Mouse (Mus musculus) olfactory bulb, adult 2 months (tissue): Measurements from ENCODE around the gene C1s2. TPM values are rescaled to one million over a fixed set of nuclear protein-coding genes. Genes with fewer than 3 reads are reported as not detected.
"Not testable (repeated sequence)": the region's sequence is repeated elsewhere in the genome, so short reads cannot be mapped to it uniquely, and the experiment has no call there.

ENCODE experiments used
- H3K27ac ChIP-seq: fragments of 200-500 bp; 2 replicates; pipeline ENCODE4 v1.5.1; 2012; ENCODE audit warnings: low read depth, low read length; ENCODE audit not compliant: insufficient read depth
- H3K4me1 ChIP-seq: fragments of 200-500 bp; 2 replicates; pipeline ENCODE4 v1.6.1; 2012; ENCODE audit warnings: low read length; ENCODE audit not compliant: control insufficient read depth, insufficient read depth
- H3K4me3 ChIP-seq: fragments of 200-500 bp; 2 replicates; pipeline ENCODE4 v1.5.1; 2012; ENCODE audit warnings: mild to moderate bottlenecking, low read depth, low read length, moderate library complexity; ENCODE audit not compliant: insufficient read depth
- CTCF ChIP-seq: fragments of 200-500 bp; IDR thresholded peaks from 2 replicates; pipeline ENCODE4 v1.5.1; 2012; ENCODE audit warnings: low read depth, mild to moderate bottlenecking, low read length, moderate library complexity; ENCODE audit not compliant: insufficient read depth
- POLR2A ChIP-seq: fragments of 200-500 bp; IDR thresholded peaks from 2 replicates; pipeline ENCODE4 v1.6.1; 2012; ENCODE audit warnings: mild to moderate bottlenecking, low read depth, low read length, moderate library complexity; ENCODE audit not compliant: insufficient read depth
- WGBS: fragments of 180-500 bp; shearing (Covaris S2); methylation state at CpG from one replicate; pipeline ENCODE4 v1.1.7; 2018; 5-methylcytosine and 5-hydroxymethylcytosine counted together
- polyA plus RNA-seq: library from polyadenylated mRNA; stranded (reverse); fragments of >200 nt; gene quantifications from 2 replicates; pipeline ENCODE4 v1.2.4, GENCODE M21; 2012; ENCODE audit warnings: low replicate concordance; ENCODE audit not compliant: missing spikeins, insufficient read depth, insufficient read length

C1s2 gene
- polyA plus RNA-seq, 1 experiment: not detected

- H3K27ac ChIP-seq: no peak overlapping the region
- TF ChIP-seq CTCF (no peak), POLR2A (no peak)
- no peak overlapping the region for H3K4me3 ChIP-seq
- no peaks in the 10 kb centered on the region for H3K4me1 ChIP-seq
Measured at GRCm38 (mm10) chr6:124588771-124589170, 47.1 kb downstream of the C1s2 start.

DNA sequence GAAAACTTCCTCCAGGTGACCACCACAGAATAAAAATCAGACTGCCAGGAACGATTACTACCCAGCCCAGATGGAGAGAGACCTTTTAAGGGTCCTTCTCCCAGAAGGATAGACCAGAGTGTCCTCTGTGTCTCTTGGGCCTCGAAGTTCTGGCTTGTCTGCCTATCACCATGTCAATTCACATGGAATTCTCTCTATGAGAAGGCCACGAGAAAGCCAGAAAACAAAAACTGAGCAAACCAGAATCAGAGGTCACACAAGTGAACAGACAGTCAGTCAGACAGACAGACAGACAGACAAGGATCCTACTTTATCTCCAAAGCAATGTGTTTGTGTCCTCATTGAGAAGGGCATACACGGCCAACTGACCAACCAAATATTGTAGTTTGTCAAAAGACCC is 49.6 kb downstream of the C1s2 start:
- Histone ChIP-seq H3K4me1 (no peaks in the 10 kb centered on the region), H3K27ac (no peak overlapping the region), H3K4me3 (no peak overlapping the region)
- TF ChIP-seq CTCF: no peak
- no peak for TF ChIP-seq POLR2A
- WGBS: 72% methylated on average over 4 of the region's 4 CpGs

DNA sequence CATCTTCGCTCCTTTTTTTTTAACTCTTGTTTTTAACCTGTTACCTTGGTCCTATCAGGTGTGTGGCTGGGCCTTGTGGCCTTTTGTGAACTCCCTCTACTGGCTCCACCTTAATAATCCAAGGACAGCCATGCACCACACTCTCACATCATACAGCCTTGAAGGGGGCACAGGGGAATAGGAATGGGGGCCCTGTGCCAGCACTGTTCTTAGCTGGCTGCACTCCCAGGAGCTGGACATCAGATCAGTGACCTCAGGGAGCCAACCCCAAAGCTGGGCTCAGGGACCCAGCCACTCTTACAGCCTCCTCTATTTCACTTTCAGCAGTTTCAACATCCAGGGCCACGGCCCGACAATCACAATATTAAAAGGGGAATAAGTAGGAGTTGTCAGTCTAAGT is 50.1 kb downstream of the C1s2 start:
- Histone ChIP-seq H3K27ac (no peak overlapping the region), H3K4me3 (no peak overlapping the region), H3K4me1 (no peaks in the 10 kb centered on the region)
- WGBS: 78% methylated on average over 3 of the region's 3 CpGs
- no peak for TF ChIP-seq POLR2A
- no peak for TF ChIP-seq CTCF

- Histone ChIP-seq H3K4me3 (no peak overlapping the region), H3K27ac (no peak overlapping the region), H3K4me1 (no peaks in the 10 kb centered on the region)
- TF ChIP-seq CTCF: no peak
- TF ChIP-seq POLR2A: no peak
- 76% methylated on average over 3 of the region's 3 CpGs for WGBS
Measured at GRCm38 (mm10) chr6:124584935-124585334, 51.0 kb downstream of the C1s2 start.

- TF ChIP-seq CTCF (no peak), POLR2A (no peak)
- WGBS: 94% methylated on average over 1 of the region's 1 CpGs
- Histone ChIP-seq H3K4me3 (no peak overlapping the region), H3K27ac (no peak overlapping the region), H3K4me1 (no peaks in the 10 kb centered on the region)
Measured at GRCm38 (mm10) chr6:124582231-124582630, 53.7 kb downstream of the C1s2 start.

DNA sequence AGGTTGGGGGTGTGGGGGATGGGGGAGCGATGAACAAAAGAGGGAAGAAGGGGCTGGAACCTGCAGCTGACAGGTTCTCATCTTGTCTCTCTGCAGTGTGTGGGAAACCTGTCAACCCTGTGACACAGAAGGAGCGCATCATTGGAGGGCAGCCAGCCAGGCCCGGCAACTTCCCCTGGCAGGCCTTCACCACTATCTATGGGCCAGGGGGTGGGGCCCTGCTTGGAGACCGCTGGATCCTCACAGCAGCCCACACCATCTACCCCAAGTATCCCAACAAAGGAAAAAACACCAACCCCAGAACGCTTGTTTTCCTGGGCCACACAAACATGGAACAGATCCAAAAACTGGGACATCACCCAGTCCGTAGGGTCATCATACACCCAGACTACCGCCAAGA is 55.7 kb downstream of the C1s2 start:
- WGBS: 77% methylated on average over 7 of the region's 7 CpGs
- H3K4me3 ChIP-seq, H3K27ac ChIP-seq, H3K4me1 ChIP-seq: not testable (repeated sequence)

GRCm38 (mm10) chr6:124575155-124575678 is 60.7 kb downstream of the C1s2 start:
- H3K27ac ChIP-seq, H3K4me3 ChIP-seq, H3K4me1 ChIP-seq: not testable (repeated sequence)
- 90% methylated on average over 3 of the region's 3 CpGs for WGBS

Other genes starting within 250 kb of the C1s2 start
- not detected in 2 replicates for gene Pex5, start 221.0 kb downstream of the C1s2 start, polyA plus RNA-seq
- gene Clstn3, start 171.3 kb downstream of the C1s2 start, polyA plus RNA-seq: not detected in 2 replicates
- not detected in 2 replicates for gene C1rl, start 143.0 kb downstream of the C1s2 start, polyA plus RNA-seq
- not detected in 2 replicates for gene C1ra, start 123.7 kb downstream of the C1s2 start, polyA plus RNA-seq
- not detected in 2 replicates for gene C1s1, start 93.7 kb downstream of the C1s2 start, polyA plus RNA-seq
- gene C1rb, start 65.8 kb downstream of the C1s2 start, polyA plus RNA-seq: not detected in 2 replicates
- gene Lpcat3, start 26.9 kb upstream of the C1s2 start, polyA plus RNA-seq: not detected in 2 replicates
- not detected in 2 replicates for gene Emg1, start 76.1 kb upstream of the C1s2 start, polyA plus RNA-seq
- not detected in 2 replicates for gene Phb2, start 76.3 kb upstream of the C1s2 start, polyA plus RNA-seq
- not detected in 2 replicates for gene Ptpn6, start 102.6 kb upstream of the C1s2 start, polyA plus RNA-seq
- 1,072 TPM in 1 of 2 replicates, not detected in the other for gene Grcc10, start 105.3 kb upstream of the C1s2 start, polyA plus RNA-seq
- not detected in 2 replicates for gene Gm45234, start 119.9 kb upstream of the C1s2 start, polyA plus RNA-seq
- not detected in 2 replicates for gene Atn1, start 120.4 kb upstream of the C1s2 start, polyA plus RNA-seq
- gene Eno2, start 133.6 kb upstream of the C1s2 start, polyA plus RNA-seq: 916 and 939 TPM in 2 replicates
- gene Lrrc23, start 143.6 kb upstream of the C1s2 start, polyA plus RNA-seq: not detected in 2 replicates
- not detected in 2 replicates for gene Spsb2, start 172.6 kb upstream of the C1s2 start, polyA plus RNA-seq
- 644 TPM in 1 of 2 replicates, not detected in the other for gene Tpi1, start 178.2 kb upstream of the C1s2 start, polyA plus RNA-seq
- gene Usp5, start 193.4 kb upstream of the C1s2 start, polyA plus RNA-seq: 225 TPM in 1 of 2 replicates, not detected in the other
- not detected in 2 replicates for gene Cdca3, start 193.5 kb upstream of the C1s2 start, polyA plus RNA-seq
- gene Gnb3, start 204.2 kb upstream of the C1s2 start, polyA plus RNA-seq: not detected in 2 replicates
- gene P3h3, start 221.7 kb upstream of the C1s2 start, polyA plus RNA-seq: not detected in 2 replicates
- gene Gpr162, start 227.9 kb upstream of the C1s2 start, polyA plus RNA-seq: not detected in 2 replicates